Mouse (Mus musculus) E14TG2a.4 (cell line): Measurements from ENCODE around the gene Senp6.

ENCODE experiments used
- CTCF ChIP-seq: conservative IDR thresholded peaks from 2 replicates; pipeline ENCODE4 v1.5.1; 2014; ENCODE audit warnings: low read length
- NANOG ChIP-seq: IDR thresholded peaks from 2 replicates; pipeline ENCODE4 v1.6.1; 2014; ENCODE audit warnings: borderline replicate concordance, low read length, mixed read lengths

GRCm38 (mm10) chr9:80194446-80194845 is 127.7 kb downstream of the Senp6 start:
- TF ChIP-seq CTCF (no peak), NANOG (no peak)
